Mouse (Mus musculus) bone marrow macrophage, adult 2 months (primary cell): ENCODE measurements at regions not wholly inside any gene's neighbourhood (a gene's known extent, or its start where the extent isn't known, plus 50 kb on each side); places are given as distances from the start of the nearest gene placed in this dataset.

Experiments
- CTCF ChIP-seq: IDR thresholded peaks from 2 replicates; pipeline ENCODE4 v1.5.1; 2012; ENCODE audit warnings: low read depth, mild to moderate bottlenecking, low read length, moderate library complexity
- POLR2A ChIP-seq: IDR thresholded peaks from 2 replicates; pipeline ENCODE4 v1.6.1; 2012; ENCODE audit warnings: mild to moderate bottlenecking, low read depth, low read length, borderline replicate concordance

DNA sequence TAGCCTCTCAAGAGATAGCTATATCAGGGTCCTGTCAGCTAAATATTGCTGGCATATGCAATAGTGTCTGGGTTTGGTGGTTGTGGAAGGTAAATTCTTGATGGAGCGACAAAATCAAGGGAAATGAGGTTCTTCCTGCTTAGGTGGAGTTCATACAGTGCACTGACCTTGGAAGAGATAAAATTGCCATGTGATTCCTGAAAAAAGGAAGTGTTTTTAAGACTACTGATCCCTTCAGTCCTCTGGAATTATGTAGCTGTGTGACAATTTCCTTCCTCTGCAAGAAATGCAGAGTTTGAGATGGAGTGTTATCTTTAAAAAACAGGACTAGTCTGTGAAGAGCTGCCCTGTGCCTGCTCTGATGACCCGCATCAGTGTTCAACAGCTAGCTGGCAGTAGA is 83.5 kb upstream of the Ralgapa2 start:
- TF ChIP-seq CTCF (no peak), POLR2A (no peak)
